In genomic region chr5:122108104-122108503, GRCm38 (mm10) we compare ENCODE assay signal across 21 mouse cellular contexts. TPM values are rescaled to one million over a fixed set of nuclear protein-coding genes. Genes with fewer than 3 reads are reported as not detected.
DNase-seq lines count a peak whose midpoint lies in the region; ATAC-seq lines count a peak whose summit lies in the region.
"Had no signal": no experiment of that assay in that cellular context is flagged by ENCODE, and none has a peak within 500 bp of the region (broad histone marks: within the 10 kb centered on the region; RNA-seq: fewer than 3 reads in every experiment).

No protein-coding gene starts in this region.

- H3K4me3 ChIP-seq in heart, embryonic 12.5 days, result peak overlapping the region; percentile 58
- peak overlapping the region; percentile 19 to 68 for H3K4me3 ChIP-seq in heart, embryonic 14.5 days (ENCODE audit: control insufficient read depth in 1 of 2, insufficient read depth in 1 of 2, low read depth in 1 of 2, low read length in 2 of 2)
- H3K4me3 ChIP-seq in embryonic facial prominence, embryonic 10.5 days, result no peak overlapping the region
- H3K4me3 ChIP-seq: embryonic facial prominence, embryonic 13.5 days; forebrain, embryonic 13.5 days; hindbrain, embryonic 12.5 days had no signal

- H3K27me3 ChIP-seq in heart, embryonic 12.5 days (replicated peaks), result no peaks in the 10 kb centered on the region
- H3K27me3 ChIP-seq in heart, embryonic 14.5 days (ENCODE audit: control insufficient read depth, insufficient read depth, low read length), result no peaks in the 10 kb centered on the region
- H3K27me3 ChIP-seq in embryonic facial prominence, embryonic 10.5 days (replicated peaks; ENCODE audit: low read depth, poor library complexity, severe bottlenecking), result peaks cover 4% of the 10 kb centered on the region; the same call in 1 of the 2 replicates
- H3K27me3 ChIP-seq: forebrain, embryonic 13.5 days had no signal

- intact Hi-C loops in heart, postnatal 25 days (cut with DNase I), result no loop called here
- intact Hi-C loops in heart, postnatal 10 days (cut with DNase I), result no loop called here

- peaks cover 44% of the 10 kb centered on the region for H3K36me3 ChIP-seq in heart, embryonic 12.5 days
- H3K36me3 ChIP-seq in heart, embryonic 14.5 days (ENCODE audit: control insufficient read depth, insufficient read depth, low read length), result peaks cover 53% of the 10 kb centered on the region
- H3K36me3 ChIP-seq in embryonic facial prominence, embryonic 10.5 days (replicated peaks), result no peaks in the 10 kb centered on the region
- H3K36me3 ChIP-seq: embryonic facial prominence, embryonic 13.5 days; hindbrain, embryonic 12.5 days had no signal

- ATAC-seq in heart, embryonic 12.5 days (ENCODE audit: insufficient number of reproducible peaks, low FRiP score), result no peak
- ATAC-seq in heart, embryonic 14.5 days (ENCODE audit: insufficient number of reproducible peaks, insufficient read depth, low FRiP score, low read depth), result no peak
- ATAC-seq: forebrain, embryonic 13.5 days; hindbrain, embryonic 16.5 days; inflammation-experienced regulatory T-cells, adult 6 months; intestine, postnatal 0 days had no signal

- peak; percentile 58 to 63 for DNase-seq in heart, adult 18-20 months
- DNase-seq in heart, postnatal 25 days (ENCODE audit: low spot score), result no peak
- DNase-seq in heart, postnatal 10 days, result peak; percentile 38 to 54
- no peak for DNase-seq in adrenal gland, postnatal 10 days
- no peak for DNase-seq in embryonic facial prominence, embryonic 10.5 days (ENCODE audit: low spot score)
- no peak for DNase-seq in thymus, postnatal 4 days
- DNase-seq: adrenal gland, adult 8-10 months; cerebellum, adult 11-12 months; cerebellum, adult 9-10 months; cerebellum, postnatal 25 days; gastrocnemius, postnatal 10 days; kidney, adult 8-10 months had no signal

- WGBS in heart, embryonic 12.5 days, result 39% methylated on average over 6 of the region's 6 CpGs
- 29% methylated on average over 6 of the region's 6 CpGs for WGBS in heart, embryonic 14.5 days
- 66% methylated on average over 6 of the region's 6 CpGs for WGBS in embryonic facial prominence, embryonic 10.5 days

- H3K9ac ChIP-seq in heart, embryonic 12.5 days, result peak overlapping the region; percentile 67
- peak overlapping the region; percentile 99 for H3K9ac ChIP-seq in heart, embryonic 14.5 days (ENCODE audit: low read length)
- H3K9ac ChIP-seq: embryonic facial prominence, embryonic 13.5 days; forebrain, embryonic 13.5 days; hindbrain, embryonic 12.5 days had no signal

- no peaks in the 10 kb centered on the region for H3K9me3 ChIP-seq in heart, embryonic 12.5 days (replicated peaks)
- H3K9me3 ChIP-seq in heart, embryonic 14.5 days (ENCODE audit: control insufficient read depth, low read length), result no peaks in the 10 kb centered on the region
- no peaks in the 10 kb centered on the region for H3K9me3 ChIP-seq in embryonic facial prominence, embryonic 10.5 days
- H3K9me3 ChIP-seq: embryonic facial prominence, embryonic 13.5 days; forebrain, embryonic 13.5 days; hindbrain, embryonic 12.5 days had no signal

- H3K27ac ChIP-seq in heart, embryonic 12.5 days (ENCODE audit: poor library complexity, severe bottlenecking), result peak overlapping the region; percentile 98
- peak overlapping the region; percentile 97 to 99 for H3K27ac ChIP-seq in heart, embryonic 14.5 days (replicated peaks in 1 of 2; ENCODE audit: control insufficient read depth in 1 of 2, insufficient read depth in 1 of 2, low read depth in 2 of 2, low read length in 2 of 2)
- no peak overlapping the region for H3K27ac ChIP-seq in embryonic facial prominence, embryonic 10.5 days (replicated peaks)
- H3K27ac ChIP-seq: embryonic facial prominence, embryonic 13.5 days; forebrain, embryonic 13.5 days; hindbrain, embryonic 12.5 days had no signal

- peaks cover 17% of the 10 kb centered on the region for H3K4me1 ChIP-seq in heart, embryonic 12.5 days (replicated peaks)
- H3K4me1 ChIP-seq in heart, embryonic 14.5 days (ENCODE audit: control insufficient read depth in 2 of 2, insufficient read depth in 2 of 2, low read length in 2 of 2), result peaks cover 2 to 5% of the 10 kb centered on the region in 2 experiments; a peak in 1 of 4 replicates
- H3K4me1 ChIP-seq in embryonic facial prominence, embryonic 10.5 days, result peaks cover 10% of the 10 kb centered on the region

- H3K4me2 ChIP-seq in heart, embryonic 12.5 days, result peak overlapping the region; percentile 79
- H3K4me2 ChIP-seq in heart, embryonic 14.5 days (ENCODE audit: low read length), result peak overlapping the region; percentile 77
- H3K4me2 ChIP-seq: embryonic facial prominence, embryonic 13.5 days; forebrain, embryonic 13.5 days; hindbrain, embryonic 12.5 days had no signal

RNA-seq across cellular contexts. Expression of gene Myl2, which starts 7.4 kb away (rescaled TPM):
- over 10,000 TPM; 22,032 to 23,824 TPM for total RNA-seq in heart, adult 18-20 months (2021)
- total RNA-seq in heart, postnatal 25 days (2021), result over 10,000 TPM; 18,094 to 20,102 TPM
- 7,161 and 7,647 TPM in 2 replicates for polyA plus RNA-seq in heart, embryonic 12.5 days (2016; fragmentation: Nextera tagmentation; extraction: Ambion mirVana)
- 10,198 and 10,957 TPM in 2 replicates for polyA plus RNA-seq in heart, embryonic 14.5 days (2014; fragmentation: Nextera tagmentation; extraction: Ambion mirVana)
- total RNA-seq in heart, postnatal 10 days (2021), result over 10,000 TPM; 18,908 to 21,159 TPM
- 100 to 1,000 TPM in 1 of 2 experiments, 10 to 100 TPM in 1; 25.5 to 182 TPM for total RNA-seq in adrenal gland, postnatal 10 days (2021)
- polyA plus RNA-seq in embryonic facial prominence, embryonic 10.5 days (2016; fragmentation: Nextera tagmentation; extraction: Ambion mirVana), result 0.57 TPM in 1 of 2 replicates, not detected in the other
- total RNA-seq: adrenal gland, adult 8-10 months had no signal
- polyA plus RNA-seq: embryonic facial prominence, embryonic 13.5 days; intestine, postnatal 0 days had no signal

RNA-seq across cellular contexts. Expression of gene Ccdc63, which starts 32.5 kb away (rescaled TPM):
- total RNA-seq in heart, adult 18-20 months (2021), result not detected
- not detected for total RNA-seq in heart, postnatal 25 days (2021)
- polyA plus RNA-seq in heart, embryonic 12.5 days (2016; fragmentation: Nextera tagmentation; extraction: Ambion mirVana), result 0.33 and 0.42 TPM in 2 replicates
- 0.85 TPM in 1 of 2 replicates, not detected in the other for polyA plus RNA-seq in heart, embryonic 14.5 days (2014; fragmentation: Nextera tagmentation; extraction: Ambion mirVana)
- total RNA-seq in heart, postnatal 10 days (2021), result under 1 TPM in 1 of 2 experiments, not detected in 1; 0.22 TPM
- not detected for total RNA-seq in adrenal gland, postnatal 10 days (2021)
- polyA plus RNA-seq in embryonic facial prominence, embryonic 10.5 days (2016; fragmentation: Nextera tagmentation; extraction: Ambion mirVana), result not detected in 2 replicates
- total RNA-seq: gastrocnemius, postnatal 10 days had no signal
- polyA plus RNA-seq: embryonic facial prominence, embryonic 13.5 days; forebrain, embryonic 13.5 days; hindbrain, embryonic 12.5 days; intestine, postnatal 0 days; kidney, embryonic 16.5 days had no signal

RNA-seq across cellular contexts. Expression of gene Ppp1cc, which starts 50.0 kb away (rescaled TPM):
- 100 to 1,000 TPM; 105 to 113 TPM for total RNA-seq in heart, adult 18-20 months (2021)
- total RNA-seq in heart, postnatal 25 days (2021), result 100 to 1,000 TPM; 113 to 128 TPM
- polyA plus RNA-seq in heart, embryonic 12.5 days (2016; fragmentation: Nextera tagmentation; extraction: Ambion mirVana), result 222 and 230 TPM in 2 replicates
- 229 and 248 TPM in 2 replicates for polyA plus RNA-seq in heart, embryonic 14.5 days (2014; fragmentation: Nextera tagmentation; extraction: Ambion mirVana)
- total RNA-seq in heart, postnatal 10 days (2021), result 100 to 1,000 TPM; 171 to 173 TPM
- total RNA-seq in adrenal gland, postnatal 10 days (2021), result 100 to 1,000 TPM; 149 to 173 TPM
- polyA plus RNA-seq in embryonic facial prominence, embryonic 10.5 days (2016; fragmentation: Nextera tagmentation; extraction: Ambion mirVana), result 296 and 318 TPM in 2 replicates

RNA-seq across cellular contexts. Expression of gene Cux2, which starts 58.2 kb away (rescaled TPM):
- 10 to 100 TPM; 19.3 to 19.4 TPM for total RNA-seq in heart, adult 18-20 months (2021)
- 10 to 100 TPM; 23.7 to 29.0 TPM for total RNA-seq in heart, postnatal 25 days (2021)
- polyA plus RNA-seq in heart, embryonic 12.5 days (2016; fragmentation: Nextera tagmentation; extraction: Ambion mirVana), result 7.6 and 10.1 TPM in 2 replicates
- polyA plus RNA-seq in heart, embryonic 14.5 days (2014; fragmentation: Nextera tagmentation; extraction: Ambion mirVana), result 6.4 and 7.9 TPM in 2 replicates
- total RNA-seq in heart, postnatal 10 days (2021), result 10 to 100 TPM; 13.1 to 17.5 TPM
- total RNA-seq in adrenal gland, postnatal 10 days (2021), result 10 to 100 TPM; 23.5 to 25.1 TPM
- 4.9 and 5.1 TPM in 2 replicates for polyA plus RNA-seq in embryonic facial prominence, embryonic 10.5 days (2016; fragmentation: Nextera tagmentation; extraction: Ambion mirVana)

Comparison
In these comparisons a context has a peak if more than half of its experiments do, and no peak if none do; other contexts are left out.
1. DNase-seq: peak in heart, adult 18-20 months (2 of 2) and heart, postnatal 10 days (2 of 2); none in heart, postnatal 25 days (single experiment), adrenal gland, postnatal 10 days (single experiment), embryonic facial prominence, embryonic 10.5 days (single experiment) and thymus, postnatal 4 days (single experiment).
2. RNA of gene Myl2, which starts 7.4 kb away (total RNA-seq): 22,032 to 23,824 TPM in heart, adult 18-20 months, 18,908 to 21,159 TPM in heart, postnatal 10 days and 18,094 to 20,102 TPM in heart, postnatal 25 days; 25.5 to 182 TPM in adrenal gland, postnatal 10 days; every median in the first group is over 10 times any median in the second.